Mouse (Mus musculus) skeletal muscle tissue, adult 2 months (tissue): ENCODE data around the gene Alcam.
A peak's percentile ranks its signal among the peaks of the same experiment; 100 is the strongest.

Source experiments
- DNase-seq: peaks from one replicate; pipeline ENCODE4 v3.0.0-alpha.2; 2012; ENCODE audit warnings: low read depth, low spot score

The Alcam gene

GRCm38 (mm10) chr16:52443055-52443454 is 10.8 kb downstream of the Alcam start:
- no peak for DNase-seq

- DNase-seq, result no peak
Measured at GRCm38 (mm10) chr16:52439600-52439999, 14.3 kb downstream of the Alcam start.

DNA sequence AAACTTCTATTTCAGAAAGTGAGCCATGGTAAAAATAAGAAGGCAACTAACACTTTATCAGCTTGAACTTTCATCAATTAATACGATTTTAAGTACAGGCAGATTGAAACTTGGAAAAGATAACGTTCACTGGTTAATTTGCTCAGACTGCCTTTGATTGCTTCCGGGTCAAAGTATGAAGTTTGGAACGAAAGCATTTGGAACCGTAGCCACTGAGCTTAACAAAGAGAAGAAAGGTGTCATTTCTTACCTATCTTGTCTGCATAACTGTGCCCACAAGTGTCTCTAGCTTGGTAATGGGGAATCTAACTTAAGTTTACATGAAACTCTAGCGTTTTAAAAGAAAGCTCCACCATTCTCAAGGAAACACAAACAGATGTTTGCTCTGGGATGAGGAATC is 14.9 kb downstream of the Alcam start:
- DNase-seq, result no peak

DNA sequence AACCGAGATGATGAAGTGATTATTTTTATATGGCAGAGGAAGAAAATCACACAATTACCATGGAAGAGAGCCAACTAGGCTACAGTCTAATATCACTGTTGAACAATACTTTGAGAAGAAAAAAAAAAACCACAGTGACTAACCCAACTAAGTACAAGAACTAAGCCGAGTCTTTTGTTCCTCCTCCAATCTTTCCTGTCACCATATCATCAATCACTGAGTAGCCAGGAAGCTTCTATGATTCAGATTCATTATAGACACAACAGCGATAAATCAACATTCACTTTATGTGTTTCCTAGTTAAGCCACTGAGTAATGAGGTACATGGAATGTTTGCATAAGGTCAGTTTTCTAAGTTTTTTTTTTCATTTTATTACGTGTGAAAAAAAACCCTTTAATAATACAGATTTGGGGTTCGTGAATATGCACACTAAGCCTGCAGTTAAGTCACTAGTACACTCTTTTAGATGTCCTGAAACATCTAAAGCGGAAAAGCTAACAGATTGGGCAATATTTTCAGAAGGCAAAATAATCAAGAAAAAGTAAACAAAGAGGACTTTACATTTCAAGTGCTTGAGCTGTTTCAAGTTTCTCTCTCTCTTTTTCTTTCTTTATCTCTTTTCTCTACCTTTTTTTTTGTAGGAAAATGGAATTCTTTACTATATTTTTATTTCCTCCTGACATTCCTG is 15.5 kb downstream of the Alcam start:
- no peak for DNase-seq

DNA sequence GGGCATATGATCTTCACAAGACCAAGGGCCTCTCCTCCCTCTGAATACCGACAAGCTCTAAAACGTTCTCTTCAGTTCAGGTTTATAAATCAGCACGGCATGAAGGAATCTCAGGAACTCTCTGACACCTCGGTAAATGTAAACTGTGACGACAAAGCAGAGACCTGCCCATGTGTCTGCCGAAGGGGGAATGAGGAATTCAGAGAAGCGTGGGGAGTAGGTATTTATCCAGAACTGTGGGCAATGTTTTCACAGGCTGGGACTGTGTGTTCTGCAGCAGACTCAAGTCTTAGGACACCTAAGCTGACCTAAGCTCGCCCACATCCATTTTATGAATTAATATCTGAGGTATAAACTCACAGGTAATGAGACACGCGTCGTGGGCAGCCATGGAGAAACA is 20.7 kb downstream of the Alcam start:
- no peak for DNase-seq

- DNase-seq, result no peak
Measured at GRCm38 (mm10) chr16:52432072-52432471, 21.8 kb downstream of the Alcam start.

GRCm38 (mm10) chr16:52431590-52431989 is 22.3 kb downstream of the Alcam start:
- no peak for DNase-seq

DNA sequence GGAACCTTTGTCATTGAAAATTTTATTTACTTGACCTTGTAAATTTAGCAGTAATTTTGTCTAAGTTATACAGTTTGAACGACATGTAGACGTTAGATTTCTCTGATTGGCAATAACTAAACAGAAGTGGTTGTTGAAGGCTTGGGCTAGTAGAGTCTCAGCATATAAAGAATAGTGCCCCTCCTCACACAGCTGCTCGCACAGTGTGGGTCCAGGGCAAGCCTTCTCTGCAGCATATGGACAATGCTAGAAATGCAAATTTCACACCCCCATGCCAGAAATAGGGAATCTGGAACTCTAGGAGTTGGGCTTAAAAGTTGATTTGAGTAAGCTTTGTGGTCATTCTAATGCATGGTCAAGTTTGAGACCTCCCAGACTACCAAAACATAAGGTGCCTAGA is 23.8 kb downstream of the Alcam start:
- DNase-seq, result no peak

DNA sequence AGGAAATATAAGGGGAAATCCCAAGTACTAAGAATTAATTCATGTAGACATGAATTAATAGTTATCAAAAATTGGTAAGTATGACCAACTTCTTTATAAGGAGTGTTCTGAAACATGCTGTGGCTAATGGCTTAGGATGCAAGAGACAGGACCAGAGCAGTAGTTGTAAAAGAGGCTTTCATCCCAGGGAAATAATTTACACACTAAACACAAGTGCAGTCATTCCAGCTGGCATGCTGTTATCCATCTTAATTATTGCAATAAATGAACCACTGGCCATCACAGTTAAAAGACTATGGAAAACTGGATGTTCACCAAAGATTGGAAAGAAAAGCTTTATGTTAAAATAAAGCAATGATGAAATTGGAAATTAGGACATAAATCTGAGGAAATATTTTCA is 24.2 kb downstream of the Alcam start:
- no peak for DNase-seq

GRCm38 (mm10) chr16:52428505-52428904 is 25.4 kb downstream of the Alcam start:
- no peak for DNase-seq

- DNase-seq, result no peak
Measured at GRCm38 (mm10) chr16:52418568-52419158, 35.2 kb downstream of the Alcam start.

DNA sequence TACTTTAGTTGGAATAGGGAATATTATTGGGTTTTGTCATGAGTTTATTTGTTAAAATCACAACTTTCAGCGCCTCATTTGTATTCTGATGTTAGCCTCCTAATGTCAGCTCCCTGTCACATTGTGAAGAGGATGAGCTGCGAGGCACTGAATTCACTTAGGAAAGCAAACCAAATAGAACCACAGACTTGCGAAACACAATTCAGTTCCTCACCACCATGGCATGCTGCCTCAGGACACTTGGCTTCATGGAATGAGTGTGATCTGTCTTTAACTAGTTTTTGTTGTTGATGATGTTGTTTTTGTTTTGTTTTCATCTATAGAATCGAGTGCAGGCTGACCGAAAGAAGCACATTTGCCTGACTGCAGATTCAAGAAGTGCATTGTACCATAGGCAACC is 35.9 kb downstream of the Alcam start:
- DNase-seq, result no peak

GRCm38 (mm10) chr16:52417146-52417545 is 36.7 kb downstream of the Alcam start:
- no peak for DNase-seq

GRCm38 (mm10) chr16:52413714-52414113 is 40.2 kb downstream of the Alcam start:
- DNase-seq, result no peak

DNA sequence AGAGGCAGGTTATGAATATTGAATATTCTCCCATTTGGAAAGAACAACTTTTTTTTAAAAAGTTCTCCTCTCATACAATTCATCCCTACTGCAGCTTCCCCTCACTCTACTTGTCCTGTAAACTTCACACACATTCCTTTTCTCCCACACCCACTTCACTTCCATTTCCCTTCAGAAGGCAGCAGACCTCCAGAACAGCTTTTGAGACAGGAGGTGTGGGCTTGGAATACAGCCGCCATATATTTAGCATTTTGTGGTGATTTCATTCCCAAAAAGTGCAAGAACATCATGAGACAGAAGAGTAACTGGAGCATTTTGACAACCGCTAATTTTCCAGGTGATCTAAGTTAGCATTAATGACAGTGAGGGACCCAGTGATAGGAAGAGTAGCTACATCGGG is 47.8 kb downstream of the Alcam start:
- no peak for DNase-seq

- DNase-seq, result no peak
Measured at GRCm38 (mm10) chr16:52405272-52405671, 48.6 kb downstream of the Alcam start.

DNA sequence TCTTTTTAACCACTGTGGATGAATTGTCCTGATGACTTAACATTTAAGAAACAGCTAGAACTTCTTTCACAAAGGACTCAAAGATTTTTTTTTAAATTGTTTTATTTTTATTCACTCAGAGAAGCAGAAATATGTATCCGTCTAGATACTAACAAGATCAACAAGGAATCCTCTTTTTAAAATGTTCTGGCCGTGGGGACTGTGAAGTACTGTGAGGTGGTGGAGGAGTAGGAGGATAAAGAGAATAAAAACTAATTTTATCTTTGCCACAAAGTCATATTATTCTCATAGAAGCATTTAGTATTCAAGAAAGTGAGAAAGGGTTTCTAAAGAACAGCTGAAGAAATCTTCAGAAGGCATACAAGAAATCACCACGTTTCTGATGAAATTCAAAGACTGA is 54.8 kb downstream of the Alcam start:
- DNase-seq, result no peak

GRCm38 (mm10) chr16:52386781-52387300 is 67.0 kb downstream of the Alcam start:
- no peak for DNase-seq

- peak; percentile 0 for DNase-seq
Measured at GRCm38 (mm10) chr16:52383456-52384185, 70.3 kb downstream of the Alcam start.

- no peak for DNase-seq
Measured at GRCm38 (mm10) chr16:52378811-52379597, 74.9 kb downstream of the Alcam start.

GRCm38 (mm10) chr16:52376827-52377226 is 77.0 kb downstream of the Alcam start:
- no peak for DNase-seq

DNA sequence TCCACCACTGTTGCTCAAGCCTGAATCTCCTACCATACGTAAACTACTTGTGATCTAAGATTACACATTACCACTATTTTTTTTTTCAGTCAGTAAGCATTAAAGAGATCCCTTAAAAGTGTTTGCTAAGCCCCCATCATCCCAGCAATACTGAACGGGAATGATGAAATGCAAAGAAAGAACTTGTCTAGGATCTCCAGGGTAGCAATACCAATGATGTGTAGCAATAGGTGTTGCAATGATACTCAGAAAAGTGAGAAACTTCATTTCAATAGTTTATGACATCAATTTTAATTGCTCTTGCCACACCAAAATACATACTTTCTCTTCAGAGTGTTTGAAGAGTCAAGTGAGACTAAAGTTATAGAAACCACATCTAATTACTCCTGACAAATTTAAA is 81.9 kb downstream of the Alcam start:
- DNase-seq, result no peak
